Mouse (Mus musculus) heart, adult 2 months (tissue): ENCODE measurements around the gene Usp33.

Experiments used
- EP300 ChIP-seq: fragments of 200-500 bp; IDR thresholded peaks from 2 replicates; pipeline ENCODE4 v1.6.1; 2011; ENCODE audit warnings: low read depth, low read length, control low read depth; ENCODE audit not compliant: insufficient read depth
- POLR2A ChIP-seq: fragments of 200-500 bp; IDR thresholded peaks from 2 replicates; pipeline ENCODE4 v1.6.1; 2011; ENCODE audit warnings: mild to moderate bottlenecking, low read depth, low read length, control low read depth; ENCODE audit not compliant: insufficient read depth

DNA sequence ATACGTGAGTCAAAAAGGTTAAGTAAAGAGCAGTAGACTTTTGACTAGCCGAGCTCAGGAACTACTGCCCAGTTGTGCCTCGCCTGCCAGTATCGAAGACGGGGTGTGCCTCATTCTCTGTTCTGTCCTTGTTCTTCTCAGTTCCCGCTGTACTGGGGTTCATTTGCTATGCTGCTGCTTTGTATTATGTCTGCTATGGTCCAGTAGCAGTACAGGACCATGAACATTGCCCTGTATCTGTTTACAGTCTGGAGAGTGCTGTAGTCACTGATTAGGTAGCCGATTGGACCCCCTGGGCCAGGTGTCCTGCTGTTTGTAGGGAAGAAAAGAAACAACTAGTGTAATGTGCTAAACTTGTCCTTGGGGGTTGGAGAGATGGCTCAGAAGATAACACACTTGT, 91.8 kb downstream of the Usp33 start:
- TF ChIP-seq EP300 (no peak), POLR2A (no peak)
